Mouse (Mus musculus) midbrain, embryonic 10.5 days (tissue): Measurements from ENCODE around the gene Nfyc. TPM values are rescaled to one million over a fixed set of nuclear protein-coding genes. Genes with fewer than 3 reads are reported as not detected.

Source experiments
- DNase-seq: peaks from one replicate; pipeline ENCODE4 v3.0.0-alpha.2; 2017; ENCODE audit warnings: low spot score
- H3K27ac ChIP-seq: fragments of 300-500 bp; sonication (generic); replicated peaks from 2 replicates; pipeline ENCODE4 v1.5.1; 2016; ENCODE audit warnings: mild to moderate bottlenecking
- H3K27me3 ChIP-seq: fragments of 300-500 bp; sonication (generic); 2 replicates; pipeline ENCODE4 v1.6.1; 2016; ENCODE audit warnings: low read depth, mild to moderate bottlenecking; ENCODE audit not compliant: poor library complexity, severe bottlenecking
- H3K36me3 ChIP-seq: fragments of 300-500 bp; sonication (generic); 2 replicates; pipeline ENCODE4 v1.6.1; 2016; ENCODE audit warnings: mild to moderate bottlenecking, moderate library complexity
- H3K4me1 ChIP-seq: fragments of 300-500 bp; sonication (generic); 2 replicates; pipeline ENCODE4 v1.6.1; 2016
- H3K4me3 ChIP-seq: fragments of 300-500 bp; sonication (generic); 2 replicates; pipeline ENCODE4 v1.5.1; 2016; ENCODE audit warnings: mild to moderate bottlenecking, moderate library complexity
- H3K9me3 ChIP-seq: fragments of 300-500 bp; sonication (generic); replicated peaks from 2 replicates; pipeline ENCODE4 v1.6.1; 2016; ENCODE audit warnings: mild to moderate bottlenecking
- WGBS: fragments of 180-500 bp; shearing (Covaris S2); methylation state at CpG from one replicate; pipeline ENCODE4 v1.1.7; 2016; 5-methylcytosine and 5-hydroxymethylcytosine counted together
- polyA plus RNA-seq: library from polyadenylated mRNA; unstranded; fragments of >200 nt; fragmentation: Nextera tagmentation; extraction: Ambion mirVana; gene quantifications from 2 replicates; pipeline ENCODE4 v1.2.1, GENCODE M21; 2016

Nfyc gene
- polyA plus RNA-seq, 1 experiment from 2014 or later, result 127 TPM

- H3K27me3 ChIP-seq, result no peaks in the 10 kb centered on the region
- peaks cover 46% of the 10 kb centered on the region for H3K4me1 ChIP-seq
- peaks cover 13% of the 10 kb centered on the region for H3K36me3 ChIP-seq
- DNase-seq, result no peak
- H3K9me3 ChIP-seq, result no peaks in the 10 kb centered on the region
- no peak overlapping the region for H3K27ac ChIP-seq
- WGBS, result 91% methylated on average over 2 of the region's 2 CpGs
- no peak overlapping the region for H3K4me3 ChIP-seq
Measured at GRCm38 (mm10) chr4:120819871-120820270, 11.5 kb downstream of the Nfyc start.

- H3K4me3 ChIP-seq, result no peak overlapping the region
- DNase-seq, result no peak
- H3K27ac ChIP-seq, result no peak overlapping the region
- 67% methylated on average over 1 of the region's 1 CpGs for WGBS
- H3K36me3 ChIP-seq, result peaks cover 13% of the 10 kb centered on the region
- H3K9me3 ChIP-seq, result no peaks in the 10 kb centered on the region
- peaks cover 47% of the 10 kb centered on the region for H3K4me1 ChIP-seq
- no peaks in the 10 kb centered on the region for H3K27me3 ChIP-seq
Measured at GRCm38 (mm10) chr4:120819296-120819695, 12.1 kb downstream of the Nfyc start.

- Histone ChIP-seq H3K9me3 (no peaks in the 10 kb centered on the region), H3K4me3 (no peak overlapping the region), H3K4me1 (peaks cover 48% of the 10 kb centered on the region), H3K27ac (no peak overlapping the region), H3K27me3 (no peaks in the 10 kb centered on the region), H3K36me3 (peaks cover 8% of the 10 kb centered on the region; the same call in 1 of the 2 replicates)
- whole genome bisulfite sequencing, result 82% methylated on average over 2 of the region's 2 CpGs
- DNase-seq, result no peak
Measured at GRCm38 (mm10) chr4:120817951-120818350, 13.4 kb downstream of the Nfyc start.

GRCm38 (mm10) chr4:120817002-120817774 lies 14.2 kb downstream of the Nfyc start:
- Histone ChIP-seq H3K4me3 (no peak overlapping the region), H3K27me3 (no peaks in the 10 kb centered on the region), H3K36me3 (peaks cover 8% of the 10 kb centered on the region; the same call in 1 of the 2 replicates), H3K9me3 (no peaks in the 10 kb centered on the region), H3K27ac (no peak overlapping the region), H3K4me1 (peaks cover 47% of the 10 kb centered on the region)
- DNase-seq, result no peak
- 36% methylated on average over 3 of the region's 3 CpGs for WGBS

- Histone ChIP-seq H3K4me3 (peak overlapping the region; percentile 61), H3K4me1 (peaks cover 46% of the 10 kb centered on the region), H3K27me3 (no peaks in the 10 kb centered on the region), H3K27ac (peak overlapping the region; percentile 87), H3K9me3 (no peaks in the 10 kb centered on the region), H3K36me3 (peaks cover 8% of the 10 kb centered on the region; the same call in 1 of the 2 replicates)
- DNase-seq, result peak; percentile 72
- WGBS, result 10% methylated on average over 10 of the region's 10 CpGs
Measured at GRCm38 (mm10) chr4:120815622-120816334, 15.6 kb downstream of the Nfyc start.

- H3K4me3 ChIP-seq, result peak overlapping the region; percentile 61
- H3K9me3 ChIP-seq, result no peaks in the 10 kb centered on the region
- WGBS, result 27% methylated on average over 4 of the region's 4 CpGs
- no peaks in the 10 kb centered on the region for H3K27me3 ChIP-seq
- peaks cover 46% of the 10 kb centered on the region for H3K4me1 ChIP-seq
- peak overlapping the region; percentile 87 for H3K27ac ChIP-seq
- peaks cover 8% of the 10 kb centered on the region; the same call in 1 of the 2 replicates for H3K36me3 ChIP-seq
- DNase-seq, result no peak
Measured at GRCm38 (mm10) chr4:120815163-120815562, 16.2 kb downstream of the Nfyc start.

- DNase-seq, result no peak
- WGBS, result 60% methylated on average over 4 of the region's 4 CpGs
- peak overlapping the region; percentile 87 for H3K27ac ChIP-seq
Measured at GRCm38 (mm10) chr4:120814171-120814570, 17.2 kb downstream of the Nfyc start.

GRCm38 (mm10) chr4:120813762-120814161 lies 17.6 kb downstream of the Nfyc start:
- H3K9me3 ChIP-seq, result no peaks in the 10 kb centered on the region
- H3K4me1 ChIP-seq, result peaks cover 46% of the 10 kb centered on the region
- WGBS, result 33% methylated on average over 1 of the region's 1 CpGs
- peak overlapping the region; percentile 87; the same call in 1 of the 2 replicates for H3K27ac ChIP-seq
- peak overlapping the region; percentile 61 for H3K4me3 ChIP-seq
- DNase-seq, result no peak
- no peaks in the 10 kb centered on the region for H3K27me3 ChIP-seq
- H3K36me3 ChIP-seq, result no peaks in the 10 kb centered on the region

More at GRCm38 (mm10) chr4:120814171-120814570, 17.2 kb downstream of the Nfyc start:
- peaks cover 46% of the 10 kb centered on the region for H3K4me1 ChIP-seq
- H3K9me3 ChIP-seq, result no peaks in the 10 kb centered on the region
- H3K36me3 ChIP-seq, result 0 out of 2 replicates have a peak, but pooled peaks cover under 1% of the 10 kb centered on the region
- no peaks in the 10 kb centered on the region for H3K27me3 ChIP-seq
- peak overlapping the region; percentile 61 for H3K4me3 ChIP-seq

- H3K9me3 ChIP-seq, result no peaks in the 10 kb centered on the region
- peaks cover 6% of the 10 kb centered on the region for H3K36me3 ChIP-seq
- peaks cover 6% of the 10 kb centered on the region for H3K4me1 ChIP-seq
- no peaks in the 10 kb centered on the region for H3K27me3 ChIP-seq
- no peak overlapping the region for H3K4me3 ChIP-seq
- no peak for DNase-seq
- no peak overlapping the region for H3K27ac ChIP-seq
Measured at GRCm38 (mm10) chr4:120805816-120806215, 25.6 kb downstream of the Nfyc start.

- H3K27me3 ChIP-seq, result no peaks in the 10 kb centered on the region
- H3K4me1 ChIP-seq, result peaks cover 6% of the 10 kb centered on the region
- H3K4me3 ChIP-seq, result no peak overlapping the region
- peaks cover 9% of the 10 kb centered on the region for H3K36me3 ChIP-seq
- no peaks in the 10 kb centered on the region for H3K9me3 ChIP-seq
- no peak overlapping the region for H3K27ac ChIP-seq
- WGBS, result 37% methylated on average over 2 of the region's 2 CpGs
- DNase-seq, result no peak
Measured at GRCm38 (mm10) chr4:120801446-120801845, 29.9 kb downstream of the Nfyc start.

- Histone ChIP-seq H3K27me3 (no peaks in the 10 kb centered on the region), H3K27ac (no peak overlapping the region), H3K4me1 (no peaks in the 10 kb centered on the region), H3K9me3 (no peaks in the 10 kb centered on the region), H3K36me3 (peaks cover 9% of the 10 kb centered on the region), H3K4me3 (no peak overlapping the region)
- WGBS, result 88% methylated on average over 3 of the region's 3 CpGs
- DNase-seq, result no peak
Measured at GRCm38 (mm10) chr4:120800691-120801090, 30.7 kb downstream of the Nfyc start.

- peaks cover 7% of the 10 kb centered on the region for H3K36me3 ChIP-seq
- H3K4me1 ChIP-seq, result peaks cover 3% of the 10 kb centered on the region; the same call in 1 of the 2 replicates
- H3K4me3 ChIP-seq, result no peak overlapping the region
- WGBS, result 71% methylated on average over 2 of the region's 2 CpGs
- no peak for DNase-seq
- no peaks in the 10 kb centered on the region for H3K9me3 ChIP-seq
- no peaks in the 10 kb centered on the region for H3K27me3 ChIP-seq
- no peak overlapping the region for H3K27ac ChIP-seq
Measured at GRCm38 (mm10) chr4:120799680-120800166, 31.6 kb downstream of the Nfyc start.
